Mouse (Mus musculus) embryonic fibroblast, embryonic 13.5 days (primary cell): Measurements from ENCODE around the gene Ptpre.

Source experiments
- CTCF ChIP-seq: IDR thresholded peaks from 2 replicates; pipeline ENCODE4 v1.5.1; 2011; ENCODE audit warnings: mild to moderate bottlenecking, control low read depth, low read length, moderate library complexity, borderline replicate concordance; ENCODE audit not compliant: insufficient read depth
- POLR2A ChIP-seq: IDR thresholded peaks from 2 replicates; pipeline ENCODE4 v1.6.1; 2011; ENCODE audit warnings: low read depth, mild to moderate bottlenecking, control low read depth, low read length, moderate library complexity

DNA sequence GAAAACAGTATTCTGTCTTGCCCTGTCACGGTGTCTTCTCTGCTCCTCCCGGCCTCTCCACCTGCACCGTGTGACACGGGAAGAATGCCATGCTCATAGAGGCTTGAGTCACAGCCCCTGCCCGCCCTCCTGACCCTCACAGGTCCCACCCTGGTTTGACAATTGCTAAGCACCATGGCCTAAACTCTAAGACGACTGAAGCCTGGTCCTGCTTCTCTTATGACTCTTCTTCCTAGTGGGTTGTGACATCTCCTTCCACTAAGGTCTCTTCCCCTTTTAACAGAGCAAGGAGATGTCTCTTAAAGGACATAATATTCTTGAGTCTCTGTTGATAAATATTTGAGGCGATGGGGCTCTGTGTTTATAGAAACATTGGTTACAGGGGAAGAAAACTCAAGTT, 91.1 kb downstream of the Ptpre start:
- TF ChIP-seq POLR2A, result no peak
- TF ChIP-seq CTCF, result no peak
